Mouse (Mus musculus) olfactory bulb, adult 2 months (tissue): Measurements from ENCODE around the gene Cdc73. TPM values are rescaled to one million over a fixed set of nuclear protein-coding genes. Genes with fewer than 3 reads are reported as not detected.

Source experiments
- H3K27ac ChIP-seq: fragments of 200-500 bp; 2 replicates; pipeline ENCODE4 v1.5.1; 2012; ENCODE audit warnings: low read depth, low read length; ENCODE audit not compliant: insufficient read depth
- H3K4me1 ChIP-seq: fragments of 200-500 bp; 2 replicates; pipeline ENCODE4 v1.6.1; 2012; ENCODE audit warnings: low read length; ENCODE audit not compliant: control insufficient read depth, insufficient read depth
- H3K4me3 ChIP-seq: fragments of 200-500 bp; 2 replicates; pipeline ENCODE4 v1.5.1; 2012; ENCODE audit warnings: mild to moderate bottlenecking, low read depth, low read length, moderate library complexity; ENCODE audit not compliant: insufficient read depth
- CTCF ChIP-seq: fragments of 200-500 bp; IDR thresholded peaks from 2 replicates; pipeline ENCODE4 v1.5.1; 2012; ENCODE audit warnings: low read depth, mild to moderate bottlenecking, low read length, moderate library complexity; ENCODE audit not compliant: insufficient read depth
- POLR2A ChIP-seq: fragments of 200-500 bp; IDR thresholded peaks from 2 replicates; pipeline ENCODE4 v1.6.1; 2012; ENCODE audit warnings: mild to moderate bottlenecking, low read depth, low read length, moderate library complexity; ENCODE audit not compliant: insufficient read depth
- WGBS: fragments of 180-500 bp; shearing (Covaris S2); methylation state at CpG from one replicate; pipeline ENCODE4 v1.1.7; 2018; 5-methylcytosine and 5-hydroxymethylcytosine counted together
- polyA plus RNA-seq: library from polyadenylated mRNA; stranded (reverse); fragments of >200 nt; gene quantifications from 2 replicates; pipeline ENCODE4 v1.2.4, GENCODE M21; 2012; ENCODE audit warnings: low replicate concordance; ENCODE audit not compliant: missing spikeins, insufficient read depth, insufficient read length

Gene Cdc73
- polyA plus RNA-seq, 1 experiment: not detected

GRCm38 (mm10) chr1:143608911-143609310 is 93.8 kb downstream of the Cdc73 start:
- WGBS: 81% methylated on average over 2 of the region's 2 CpGs
- Histone ChIP-seq H3K4me1 (no peaks in the 10 kb centered on the region), H3K27ac (no peak overlapping the region), H3K4me3 (no peak overlapping the region)
- no peak for TF ChIP-seq CTCF

- WGBS: 86% methylated on average over 2 of the region's 2 CpGs
- no peak for TF ChIP-seq POLR2A
- no peak overlapping the region for H3K4me3 ChIP-seq
- no peak overlapping the region for H3K27ac ChIP-seq
- no peaks in the 10 kb centered on the region for H3K4me1 ChIP-seq
These were observed 105.8 kb downstream of the Cdc73 start for GRCm38 (mm10) chr1:143596864-143597263.

DNA sequence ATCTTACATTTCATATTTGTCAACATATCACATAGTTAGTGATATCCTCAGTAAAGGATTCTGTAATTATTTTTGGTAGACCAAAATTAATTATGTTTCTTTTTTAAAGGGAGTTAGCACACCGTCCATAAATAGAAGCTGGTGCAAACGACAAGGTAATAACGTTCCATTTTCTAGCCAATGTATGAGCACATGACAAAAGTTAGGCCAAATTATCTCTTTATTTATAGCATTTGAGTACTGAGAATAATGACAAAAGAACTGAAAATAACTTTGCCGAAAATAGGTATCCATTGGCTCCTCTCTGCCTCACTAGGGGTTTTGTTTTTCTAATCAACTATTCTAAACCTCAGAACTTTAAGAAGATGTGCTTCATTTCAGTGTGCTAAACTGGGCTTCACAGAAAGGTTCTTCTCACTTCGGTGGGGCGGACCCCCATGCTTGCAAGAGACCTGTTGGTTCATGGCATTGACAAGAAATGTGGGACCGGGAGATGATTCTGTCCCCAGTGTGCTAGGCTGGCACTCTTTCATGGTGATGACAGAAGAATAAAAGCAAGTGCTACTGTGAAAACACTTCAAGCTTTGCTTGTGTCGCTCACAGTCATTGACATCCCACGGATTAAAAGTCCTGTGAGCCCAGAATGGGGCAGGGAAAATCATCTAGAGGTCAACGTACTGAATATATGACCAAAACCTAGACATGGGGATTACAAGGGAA is 125.7 kb downstream of the Cdc73 start:
- Histone ChIP-seq H3K4me1 (no peaks in the 10 kb centered on the region), H3K27ac (no peak overlapping the region), H3K4me3 (no peak overlapping the region)
- 74% methylated on average over 10 of the region's 10 CpGs for WGBS
- TF ChIP-seq CTCF (no peak), POLR2A (no peak)

DNA sequence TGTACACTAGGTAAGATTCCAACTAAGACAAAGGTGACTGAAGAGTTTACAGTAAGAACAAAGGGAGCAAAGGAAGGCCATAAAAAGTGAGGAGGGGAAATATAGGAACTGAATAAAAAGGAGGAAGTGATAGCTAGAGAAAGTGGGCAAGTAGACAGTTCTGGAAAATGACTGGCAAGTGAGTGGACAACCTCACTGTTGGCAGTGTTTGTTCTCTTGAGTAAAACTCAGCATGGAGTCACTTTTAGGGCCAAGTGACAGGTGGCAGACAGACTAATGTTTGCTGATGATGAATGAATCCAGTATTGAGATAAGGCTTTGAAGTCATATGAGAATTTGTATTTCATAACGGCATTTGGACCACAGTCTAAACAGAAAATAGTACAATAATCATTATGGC is 144.5 kb downstream of the Cdc73 start:
- no peak for TF ChIP-seq CTCF
- no peak for TF ChIP-seq POLR2A
- H3K4me1 ChIP-seq: no peaks in the 10 kb centered on the region
- 87% methylated on average over 1 of the region's 1 CpGs for WGBS

DNA sequence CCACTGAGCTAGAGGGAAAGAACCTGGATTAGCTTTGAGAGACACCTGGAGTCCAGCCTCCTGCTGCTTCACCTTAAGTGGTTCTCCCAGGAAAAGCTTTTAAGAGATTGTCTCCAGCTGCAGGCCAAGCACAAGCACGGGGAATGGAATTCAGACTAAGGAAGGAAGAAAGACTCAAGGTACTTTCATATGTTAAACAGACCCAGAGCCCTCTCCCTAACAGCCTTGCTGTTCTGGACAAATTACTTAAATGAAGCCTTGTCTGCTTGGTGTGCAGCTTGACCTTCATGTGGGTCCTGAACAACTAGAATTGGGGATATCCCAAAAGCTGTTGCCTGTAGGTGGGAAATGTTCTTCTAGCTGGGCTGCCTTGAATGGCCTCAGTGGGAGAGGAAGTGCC is 147.2 kb downstream of the Cdc73 start:
- Histone ChIP-seq H3K4me1 (no peaks in the 10 kb centered on the region), H3K4me3 (no peak overlapping the region), H3K27ac (no peak overlapping the region)
- TF ChIP-seq CTCF: no peak
- TF ChIP-seq POLR2A: no peak
- 62% methylated on average over 1 of the region's 1 CpGs for WGBS

More for the DNA sequence above, 144.5 kb downstream of the Cdc73 start:
- H3K4me3 ChIP-seq: no peak overlapping the region
- no peak overlapping the region for H3K27ac ChIP-seq

- 77% methylated on average over 2 of the region's 2 CpGs for WGBS
- Histone ChIP-seq H3K4me1 (no peaks in the 10 kb centered on the region), H3K4me3 (no peak overlapping the region), H3K27ac (no peak overlapping the region)
- TF ChIP-seq CTCF: no peak
These were observed 148.1 kb downstream of the Cdc73 start for GRCm38 (mm10) chr1:143554621-143555020.

Other genes starting within 250 kb of the Cdc73 start
- gene B3galt2, start 62.2 kb downstream of the Cdc73 start, polyA plus RNA-seq: not detected in 2 replicates
- not detected in 2 replicates for gene Glrx2, start 13.4 kb upstream of the Cdc73 start, polyA plus RNA-seq
- gene Trove2, start 74.2 kb upstream of the Cdc73 start, polyA plus RNA-seq: not detected in 2 replicates
- not detected in 2 replicates for gene Uchl5, start 74.4 kb upstream of the Cdc73 start, polyA plus RNA-seq